Mouse (Mus musculus) forebrain, embryonic 13.5 days (tissue): ENCODE measurements at regions not wholly inside any gene's neighbourhood (a gene's known extent, or its start where the extent isn't known, plus 50 kb on each side); places are given as distances from the start of the nearest gene placed in this dataset.
A peak's percentile ranks its signal among the peaks of the same experiment; 100 is the strongest.

Source experiments
- ATAC-seq: fragments of 200-750 bp; cut with Nextera tagmentation; 2 replicates; pipeline ENCODE4 v1.8.0; 2017
- H3K27ac ChIP-seq: fragments of 300-500 bp; sonication (generic); 2 replicates; pipeline ENCODE4 v1.5.1; 2015; ENCODE audit warnings: inconsistent platforms, mild to moderate bottlenecking, moderate library complexity
- H3K27me3 ChIP-seq: fragments of 300-500 bp; sonication (generic); 2 replicates; pipeline ENCODE4 v1.6.1; 2015; ENCODE audit warnings: mild to moderate bottlenecking, inconsistent platforms
- H3K36me3 ChIP-seq: fragments of 300-500 bp; sonication (generic); 2 replicates; pipeline ENCODE4 v1.6.1; 2015; ENCODE audit warnings: mild to moderate bottlenecking, inconsistent platforms; ENCODE audit not compliant: poor library complexity, severe bottlenecking
- H3K4me1 ChIP-seq: fragments of 300-500 bp; sonication (generic); 2 replicates; pipeline ENCODE4 v1.6.1; 2015; ENCODE audit warnings: inconsistent platforms
- H3K4me2 ChIP-seq: fragments of 300-500 bp; sonication (generic); 2 replicates; pipeline ENCODE4 v1.6.1; 2015; ENCODE audit warnings: inconsistent platforms, mild to moderate bottlenecking, moderate library complexity
- H3K4me3 ChIP-seq: fragments of 300-500 bp; sonication (generic); 2 replicates; pipeline ENCODE4 v1.5.1; 2015; ENCODE audit warnings: mild to moderate bottlenecking, inconsistent platforms
- H3K9ac ChIP-seq: fragments of 300-500 bp; sonication (generic); 2 replicates; pipeline ENCODE4 v1.6.1; 2015; ENCODE audit warnings: mild to moderate bottlenecking, inconsistent platforms
- H3K9me3 ChIP-seq: fragments of 300-500 bp; sonication (generic); replicated peaks from 2 replicates; pipeline ENCODE4 v1.6.1; 2016; ENCODE audit warnings: inconsistent platforms
- WGBS: fragments of 180-500 bp; shearing (Covaris S2); methylation state at CpG from one replicate; pipeline ENCODE4 v1.1.7; 2015; 5-methylcytosine and 5-hydroxymethylcytosine counted together

DNA sequence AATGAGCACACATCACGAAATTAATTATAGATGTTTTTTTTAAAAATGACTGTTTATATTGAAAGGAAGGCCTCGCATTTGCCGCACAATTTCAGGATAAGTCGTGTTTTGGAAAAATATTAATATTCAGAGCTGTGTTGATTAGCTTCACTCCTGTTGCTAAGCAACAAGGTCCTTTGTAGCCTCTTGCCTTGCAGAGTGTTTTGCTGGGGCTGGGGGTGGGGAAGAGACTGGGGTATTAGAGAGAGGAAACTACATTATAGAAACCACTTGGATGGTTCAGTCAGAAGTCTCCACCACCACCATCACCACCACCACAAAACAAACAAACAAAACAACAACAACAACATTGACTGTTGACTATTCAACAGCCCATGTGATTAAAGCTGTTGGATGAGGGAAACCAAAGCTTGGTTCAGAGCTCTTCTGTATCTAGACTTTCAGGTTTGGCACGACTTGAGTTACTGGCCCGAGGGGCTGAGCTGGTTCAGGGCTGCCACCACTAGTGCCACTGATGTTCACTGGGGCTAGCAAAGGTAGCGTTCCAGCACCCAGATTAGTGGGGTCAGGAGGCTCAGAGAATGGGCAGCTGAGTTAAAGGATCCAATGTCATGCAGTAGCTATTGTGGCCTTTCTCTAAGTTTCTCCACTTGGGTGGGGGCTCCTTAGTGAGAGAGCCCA lies 195.3 kb upstream of the Atp6ap2 start:
- ATAC-seq: peak; percentile 80
- H3K9me3 ChIP-seq: no peaks in the 10 kb centered on the region
- H3K9ac ChIP-seq: no peak overlapping the region
- H3K27me3 ChIP-seq: no peaks in the 10 kb centered on the region
- peaks cover 9% of the 10 kb centered on the region; the same call in 1 of the 2 replicates for H3K4me1 ChIP-seq
- no peaks in the 10 kb centered on the region for H3K36me3 ChIP-seq
- WGBS: 62% methylated on average over 7 of the region's 7 CpGs
- H3K4me2 ChIP-seq: no peak overlapping the region
- peak overlapping the region; percentile 19; the same call in 1 of the 2 replicates for H3K27ac ChIP-seq
- no peak overlapping the region for H3K4me3 ChIP-seq

DNA sequence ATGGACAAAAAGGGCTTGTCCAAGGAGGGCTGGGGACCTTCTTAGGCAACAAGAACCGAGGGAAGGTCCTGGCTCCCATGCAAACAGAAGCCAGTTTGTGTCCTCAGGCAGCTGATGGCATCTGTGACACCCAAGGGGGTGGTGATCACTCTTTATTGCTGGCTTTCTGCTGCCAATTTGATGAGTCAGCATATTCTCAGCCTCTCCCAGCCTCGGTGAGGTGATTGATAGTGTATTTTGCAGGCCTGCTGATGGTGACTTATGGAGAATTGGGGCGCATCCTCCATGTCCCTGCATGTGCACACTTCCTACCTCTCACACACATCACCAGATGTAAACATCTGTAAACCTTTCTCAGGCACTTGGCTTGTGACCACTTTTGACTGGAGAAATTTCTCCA lies 178.3 kb upstream of the Atp6ap2 start:
- Histone ChIP-seq H3K4me3 (no peak overlapping the region), H3K9ac (no peak overlapping the region), H3K27ac (no peak overlapping the region), H3K4me1 (0 out of 2 replicates have a peak, but pooled peaks cover 3% of the 10 kb centered on the region), H3K9me3 (no peaks in the 10 kb centered on the region), H3K4me2 (no peak overlapping the region), H3K36me3 (no peaks in the 10 kb centered on the region), H3K27me3 (no peaks in the 10 kb centered on the region)
- 74% methylated on average over 3 of the region's 3 CpGs for WGBS
- no peak for ATAC-seq

GRCm38 (mm10) chrX:12425566-12425965 lies 162.0 kb upstream of the Atp6ap2 start:
- no peak overlapping the region for H3K9ac ChIP-seq
- H3K4me2 ChIP-seq: no peak overlapping the region
- no peaks in the 10 kb centered on the region for H3K4me1 ChIP-seq
- no peak for ATAC-seq
- no peaks in the 10 kb centered on the region for H3K36me3 ChIP-seq
- 80% methylated on average over 6 of the region's 6 CpGs for WGBS
- no peaks in the 10 kb centered on the region for H3K9me3 ChIP-seq
- no peak overlapping the region for H3K4me3 ChIP-seq
- H3K27me3 ChIP-seq: no peaks in the 10 kb centered on the region
- H3K27ac ChIP-seq: no peak overlapping the region

GRCm38 (mm10) chrX:12426664-12427063 lies 160.9 kb upstream of the Atp6ap2 start:
- Histone ChIP-seq H3K4me2 (no peak overlapping the region), H3K9me3 (no peaks in the 10 kb centered on the region), H3K9ac (no peak overlapping the region), H3K4me1 (no peaks in the 10 kb centered on the region), H3K36me3 (no peaks in the 10 kb centered on the region), H3K27ac (no peak overlapping the region), H3K4me3 (no peak overlapping the region), H3K27me3 (no peaks in the 10 kb centered on the region)
- 24% methylated on average over 4 of the region's 4 CpGs for WGBS
- ATAC-seq: no peak

GRCm38 (mm10) chrX:12432289-12432688 lies 155.3 kb upstream of the Atp6ap2 start:
- 83% methylated on average over 2 of the region's 2 CpGs for WGBS
- ATAC-seq: no peak

DNA sequence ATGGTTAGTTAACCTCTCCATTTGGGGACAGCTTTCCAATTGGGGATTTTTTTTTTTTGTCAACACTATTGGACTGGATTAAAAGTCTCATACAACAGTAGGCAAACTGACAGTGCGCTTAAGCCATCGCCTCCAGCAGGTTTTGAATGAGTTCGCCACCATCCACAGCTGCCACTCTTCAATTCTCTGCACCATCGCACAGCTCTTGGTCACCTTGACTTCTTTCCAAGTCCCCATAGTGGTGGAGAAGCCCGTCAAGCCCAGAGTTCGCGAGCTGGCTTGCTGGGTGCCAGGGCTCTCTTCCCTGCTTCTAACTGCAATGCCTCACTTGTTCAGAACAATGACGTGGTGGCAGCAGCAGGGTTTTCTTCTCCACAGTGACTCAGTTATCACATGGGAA lies 151.9 kb upstream of the Atp6ap2 start:
- Histone ChIP-seq H3K36me3 (no peaks in the 10 kb centered on the region), H3K27me3 (no peaks in the 10 kb centered on the region), H3K4me2 (no peak overlapping the region), H3K27ac (no peak overlapping the region), H3K9me3 (0 out of 2 replicates have a peak, but pooled peaks cover 5% of the 10 kb centered on the region), H3K4me3 (no peak overlapping the region), H3K9ac (no peak overlapping the region), H3K4me1 (no peaks in the 10 kb centered on the region; the same call in 1 of the 2 replicates)
- ATAC-seq: no peak
- whole genome bisulfite sequencing: 44% methylated on average over 8 of the region's 8 CpGs

More at GRCm38 (mm10) chrX:12432289-12432688, 155.3 kb upstream of the Atp6ap2 start:
- H3K27ac ChIP-seq: no peak overlapping the region
- no peak overlapping the region for H3K9ac ChIP-seq
- H3K4me1 ChIP-seq: no peaks in the 10 kb centered on the region; the same call in 1 of the 2 replicates
- H3K4me2 ChIP-seq: no peak overlapping the region
- no peaks in the 10 kb centered on the region for H3K36me3 ChIP-seq
- H3K4me3 ChIP-seq: no peak overlapping the region
- no peaks in the 10 kb centered on the region for H3K27me3 ChIP-seq
- H3K9me3 ChIP-seq: 0 out of 2 replicates have a peak, but pooled peaks cover 5% of the 10 kb centered on the region

- no peaks in the 10 kb centered on the region for H3K27me3 ChIP-seq
- 34% methylated on average over 7 of the region's 7 CpGs for WGBS
- H3K4me2 ChIP-seq: no peak overlapping the region
- no peak for ATAC-seq
- 0 out of 2 replicates have a peak, but pooled peaks cover 5% of the 10 kb centered on the region for H3K9me3 ChIP-seq
- no peak overlapping the region for H3K27ac ChIP-seq
- H3K4me1 ChIP-seq: no peaks in the 10 kb centered on the region; the same call in 1 of the 2 replicates
- no peak overlapping the region for H3K9ac ChIP-seq
- no peaks in the 10 kb centered on the region for H3K36me3 ChIP-seq
- H3K4me3 ChIP-seq: no peak overlapping the region
Observed at GRCm38 (mm10) chrX:12436106-12436505, 151.5 kb upstream of the Atp6ap2 start.

- no peaks in the 10 kb centered on the region; the same call in 1 of the 2 replicates for H3K4me1 ChIP-seq
- H3K9ac ChIP-seq: no peak overlapping the region
- H3K27ac ChIP-seq: no peak overlapping the region
- no peaks in the 10 kb centered on the region for H3K27me3 ChIP-seq
- no peaks in the 10 kb centered on the region for H3K9me3 ChIP-seq
- H3K4me3 ChIP-seq: no peak overlapping the region
- H3K36me3 ChIP-seq: no peaks in the 10 kb centered on the region
- no peak for ATAC-seq
- WGBS: 85% methylated on average over 12 of the region's 12 CpGs
- H3K4me2 ChIP-seq: no peak overlapping the region
Observed at GRCm38 (mm10) chrX:12439447-12439846, 148.2 kb upstream of the Atp6ap2 start.

DNA sequence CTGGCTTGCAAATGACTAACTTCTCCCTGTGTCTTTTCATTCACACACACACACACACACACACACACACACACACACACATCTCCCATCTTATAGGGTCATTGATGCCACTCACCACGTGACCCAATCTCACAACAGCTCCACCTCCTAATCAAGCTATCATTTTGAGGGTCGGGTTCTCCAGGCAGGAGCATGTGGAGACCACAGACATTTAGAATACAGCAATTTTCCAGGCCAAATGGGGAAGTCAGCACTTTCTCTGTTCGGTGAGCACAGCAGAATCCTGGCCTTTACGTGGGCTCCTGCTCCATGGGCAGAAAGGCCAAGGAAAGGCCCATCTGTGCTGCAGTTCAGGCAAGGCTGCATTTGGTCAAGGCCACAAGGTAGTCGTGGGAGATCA lies 143.8 kb upstream of the Atp6ap2 start:
- H3K4me1 ChIP-seq: no peaks in the 10 kb centered on the region
- H3K9me3 ChIP-seq: no peaks in the 10 kb centered on the region
- H3K4me2 ChIP-seq: no peak overlapping the region
- no peak overlapping the region for H3K9ac ChIP-seq
- 74% methylated on average over 5 of the region's 5 CpGs for WGBS
- H3K27me3 ChIP-seq: no peaks in the 10 kb centered on the region
- no peak for ATAC-seq
- no peak overlapping the region for H3K4me3 ChIP-seq
- no peak overlapping the region for H3K27ac ChIP-seq
- no peaks in the 10 kb centered on the region for H3K36me3 ChIP-seq

GRCm38 (mm10) chrX:12445093-12445492 lies 142.5 kb upstream of the Atp6ap2 start:
- Histone ChIP-seq H3K9ac (no peak overlapping the region), H3K27ac (no peak overlapping the region), H3K4me2 (no peak overlapping the region), H3K9me3 (no peaks in the 10 kb centered on the region), H3K4me1 (no peaks in the 10 kb centered on the region), H3K36me3 (no peaks in the 10 kb centered on the region), H3K27me3 (no peaks in the 10 kb centered on the region), H3K4me3 (no peak overlapping the region)
- no peak for ATAC-seq
- 97% methylated on average over 2 of the region's 2 CpGs for WGBS

DNA sequence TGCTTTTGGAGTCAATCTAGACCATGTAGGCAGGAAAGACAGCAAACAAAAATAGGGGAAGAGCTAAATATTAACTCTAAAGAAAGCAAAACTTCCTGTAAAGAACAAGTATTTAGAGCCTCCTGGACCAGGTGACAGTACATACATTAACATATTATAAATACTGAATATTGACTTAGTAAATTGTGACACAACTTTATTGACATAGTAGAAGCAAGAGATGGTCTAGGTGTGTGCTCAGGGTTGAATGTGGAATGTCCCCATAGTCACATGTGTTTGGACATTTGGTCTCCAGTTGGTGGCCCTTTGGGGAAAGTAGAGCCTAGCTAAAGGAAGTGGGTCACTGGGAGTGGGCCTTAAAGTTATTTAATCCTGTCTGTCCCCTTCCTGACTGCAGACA lies 139.6 kb upstream of the Atp6ap2 start:
- Histone ChIP-seq H3K9ac (no peak overlapping the region), H3K9me3 (no peaks in the 10 kb centered on the region), H3K36me3 (no peaks in the 10 kb centered on the region), H3K4me1 (no peaks in the 10 kb centered on the region), H3K4me3 (no peak overlapping the region), H3K27ac (no peak overlapping the region), H3K27me3 (no peaks in the 10 kb centered on the region), H3K4me2 (no peak overlapping the region)
- no peak for ATAC-seq

- Histone ChIP-seq H3K9ac (no peak overlapping the region), H3K27me3 (no peaks in the 10 kb centered on the region), H3K9me3 (no peaks in the 10 kb centered on the region), H3K36me3 (no peaks in the 10 kb centered on the region), H3K4me2 (no peak overlapping the region), H3K4me3 (no peak overlapping the region), H3K27ac (no peak overlapping the region), H3K4me1 (no peaks in the 10 kb centered on the region)
- no peak for ATAC-seq
- 92% methylated on average over 3 of the region's 3 CpGs for WGBS
Observed at GRCm38 (mm10) chrX:12449688-12450087, 137.9 kb upstream of the Atp6ap2 start.
